Mouse (Mus musculus): Measurements from ENCODE around the gene Pde4b.

- no peak for TF ChIP-seq CTCF (IDR thresholded peaks at IDR 0.05; ENCODE audit: extremely low read depth, insufficient read depth, insufficient read length, insufficient replicate concordance)
- no peak for TF ChIP-seq POLR2A (IDR thresholded peaks at IDR 0.05; ENCODE audit: low read depth, low read length)
Measured at GRCm38 (mm10) chr4:102545226-102545625, 457.9 kb downstream of the Pde4b start.

Data from spleen, adult 2 months (tissue).